Mouse (Mus musculus) ES-Bruce4 (cell line): ENCODE measurements around the gene Rtn3. TPM values are rescaled to one million over a fixed set of nuclear protein-coding genes. Genes with fewer than 3 reads are reported as not detected.
A peak's percentile ranks its signal among the peaks of the same experiment; 100 is the strongest.

Experiments used
- H3K27ac ChIP-seq: 2 replicates; pipeline ENCODE4 v1.5.1; 2012; ENCODE audit warnings: low read length, inconsistent platforms; ENCODE audit not compliant: insufficient read depth
- H3K27me3 ChIP-seq: 2 replicates; pipeline ENCODE4 v1.6.1; 2012; ENCODE audit warnings: mild to moderate bottlenecking, low read length, inconsistent platforms; ENCODE audit not compliant: control insufficient read depth, poor library complexity, insufficient read depth, severe bottlenecking
- H3K36me3 ChIP-seq: 2 replicates; pipeline ENCODE4 v1.6.1; 2012; ENCODE audit warnings: inconsistent platforms, mild to moderate bottlenecking, low read length, moderate library complexity; ENCODE audit not compliant: control insufficient read depth, poor library complexity, insufficient read depth, severe bottlenecking
- H3K4me1 ChIP-seq: one replicate; pipeline ENCODE4 v1.8.1; 2011; ENCODE audit warnings: low read length; ENCODE audit not compliant: control insufficient read depth, insufficient read depth
- H3K4me3 ChIP-seq: 2 replicates; pipeline ENCODE4 v1.5.1; 2011; ENCODE audit warnings: low read depth, mild to moderate bottlenecking, low read length
- H3K9ac ChIP-seq: 2 replicates; pipeline ENCODE4 v1.6.1; 2012; ENCODE audit warnings: low read depth, mild to moderate bottlenecking, inconsistent platforms; ENCODE audit not compliant: poor library complexity, severe bottlenecking
- H3K9me3 ChIP-seq: replicated peaks from 2 replicates; pipeline ENCODE4 v1.6.1; 2012; ENCODE audit warnings: mild to moderate bottlenecking, low read length, inconsistent platforms; ENCODE audit not compliant: control insufficient read depth, poor library complexity, insufficient read depth, severe bottlenecking
- CTCF ChIP-seq: IDR thresholded peaks from one replicate; pipeline ENCODE4 v1.8.1; 2011; ENCODE audit warnings: low read depth, low read length
- EP300 ChIP-seq: IDR thresholded peaks from 2 replicates; pipeline ENCODE4 v1.6.1; 2011; ENCODE audit warnings: low read depth, low read length; ENCODE audit not compliant: insufficient read depth
- POLR2A ChIP-seq: IDR thresholded peaks from one replicate; pipeline ENCODE4 v1.8.1; 2011; ENCODE audit warnings: low read length; ENCODE audit not compliant: insufficient read depth
- polyA plus RNA-seq: library from polyadenylated mRNA; stranded (reverse); fragments of >200 nt; gene quantifications from 2 replicates; pipeline ENCODE4 v1.2.4, GENCODE M21; 2011; ENCODE audit warnings: low read depth; ENCODE audit not compliant: missing spikeins, insufficient read depth, insufficient read length

Rtn3 gene
- polyA plus RNA-seq, 1 experiment = 162 TPM

GRCm38 (mm10) chr19:7493352-7494186 is 10.5 kb upstream of the Rtn3 start, which contains the start of gene Atl3:
Atl3 (plus strand) TSS chr19:7494040.
- Histone ChIP-seq H3K9me3 (no peaks in the 10 kb centered on the region), H3K27me3 (no peaks in the 10 kb centered on the region), H3K9ac (peak within 1 kb of the TSS; percentile 88), H3K27ac (peak within 1 kb of the TSS; percentile 92), H3K4me1 (no peaks in the 10 kb centered on the region), H3K36me3 (no peaks in the 10 kb centered on the region), H3K4me3 (peak within 1 kb of the TSS; percentile 75)
- TF ChIP-seq EP300 = no peak
- TF ChIP-seq POLR2A = no peak
- TF ChIP-seq CTCF = no peak

- H3K9me3 ChIP-seq = no peaks in the 10 kb centered on the region
- no peak for TF ChIP-seq POLR2A
- no peak for TF ChIP-seq CTCF
- TF ChIP-seq EP300 = no peak
These were observed 9.6 kb upstream of the Rtn3 start for GRCm38 (mm10) chr19:7492682-7493081.

GRCm38 (mm10) chr19:7491960-7492359 is 8.9 kb upstream of the Rtn3 start:
- H3K4me1 ChIP-seq = no peaks in the 10 kb centered on the region
- no peak overlapping the region for H3K4me3 ChIP-seq
- no peaks in the 10 kb centered on the region for H3K27me3 ChIP-seq
- no peaks in the 10 kb centered on the region for H3K9me3 ChIP-seq
- TF ChIP-seq CTCF (no peak), EP300 (no peak), POLR2A (no peak)
- no peaks in the 10 kb centered on the region for H3K36me3 ChIP-seq
- H3K27ac ChIP-seq = no peak overlapping the region
- H3K9ac ChIP-seq = no peak overlapping the region

More at GRCm38 (mm10) chr19:7492682-7493081, 9.6 kb upstream of the Rtn3 start:
- H3K27me3 ChIP-seq = no peaks in the 10 kb centered on the region
- H3K9ac ChIP-seq = 0 out of 2 replicates have a peak overlapping the region, but pooled peaks have one; percentile 88
- H3K27ac ChIP-seq = no peak overlapping the region
- H3K4me3 ChIP-seq = no peak overlapping the region
- H3K4me1 ChIP-seq = no peaks in the 10 kb centered on the region
- H3K36me3 ChIP-seq = no peaks in the 10 kb centered on the region

- Histone ChIP-seq H3K27ac (no peak overlapping the region), H3K4me3 (no peak overlapping the region), H3K9ac (no peak overlapping the region), H3K4me1 (no peaks in the 10 kb centered on the region), H3K36me3 (no peaks in the 10 kb centered on the region), H3K9me3 (no peaks in the 10 kb centered on the region), H3K27me3 (no peaks in the 10 kb centered on the region)
- TF ChIP-seq EP300 = no peak
- TF ChIP-seq CTCF = no peak
- TF ChIP-seq POLR2A = no peak
These were observed 4.6 kb upstream of the Rtn3 start for GRCm38 (mm10) chr19:7487680-7488079.

- H3K27me3 ChIP-seq = no peaks in the 10 kb centered on the region
- H3K36me3 ChIP-seq = no peaks in the 10 kb centered on the region
- no peaks in the 10 kb centered on the region for H3K9me3 ChIP-seq
- peak overlapping the region; percentile 66; the same call in 1 of the 2 replicates for H3K9ac ChIP-seq
- H3K4me1 ChIP-seq = no peaks in the 10 kb centered on the region
- no peak overlapping the region for H3K27ac ChIP-seq
- TF ChIP-seq CTCF (no peak), POLR2A (no peak), EP300 (no peak)
- H3K4me3 ChIP-seq = no peak overlapping the region
These were observed 995 bp upstream of the Rtn3 start for GRCm38 (mm10) chr19:7484076-7484475.

- H3K27ac ChIP-seq = peak overlapping the region; percentile 31
These were observed 416 bp upstream of the Rtn3 start for GRCm38 (mm10) chr19:7483512-7483882.

More at GRCm38 (mm10) chr19:7483512-7483882, 416 bp upstream of the Rtn3 start:
- Histone ChIP-seq H3K9me3 (no peaks in the 10 kb centered on the region), H3K4me1 (no peaks in the 10 kb centered on the region), H3K4me3 (peak overlapping the region; percentile 46; the same call in 1 of the 2 replicates), H3K9ac (peak overlapping the region; percentile 66; the same call in 1 of the 2 replicates), H3K36me3 (no peaks in the 10 kb centered on the region), H3K27me3 (no peaks in the 10 kb centered on the region)
- TF ChIP-seq CTCF (no peak), POLR2A (no peak), EP300 (no peak)
